Mouse (Mus musculus) megakaryocyte, embryonic 14.5 days (primary cell): ENCODE results near the gene Olah. TPM values are rescaled to one million over a fixed set of nuclear protein-coding genes. Genes with fewer than 3 reads are reported as not detected.
"Not testable (repeated sequence)": the region's sequence is repeated elsewhere in the genome, so short reads cannot be mapped to it uniquely, and the experiment has no call there.

ENCODE experiments used
- H3K27me3 ChIP-seq: replicated peaks from 2 replicates; pipeline ENCODE3; 2012; ENCODE audit warnings: inconsistent platforms
- H3K36me3 ChIP-seq: replicated peaks from 2 replicates; pipeline ENCODE3; 2012; ENCODE audit warnings: low read length, inconsistent platforms, mixed read lengths
- H3K4me1 ChIP-seq: 2 replicates; pipeline ENCODE4 v1.6.1; 2012; ENCODE audit warnings: inconsistent platforms
- H3K4me3 ChIP-seq: replicated peaks from 2 replicates; pipeline ENCODE3; 2012; ENCODE audit warnings: moderate library complexity, mild to moderate bottlenecking, inconsistent platforms
- H3K9me3 ChIP-seq: 2 replicates; pipeline ENCODE4 v1.6.1; 2012; ENCODE audit warnings: inconsistent platforms
- FLI1 ChIP-seq: IDR thresholded peaks from 2 replicates; pipeline ENCODE4 v1.6.1; 2012; ENCODE audit warnings: low read length, inconsistent platforms, mixed read lengths
- GATA1 ChIP-seq: IDR thresholded peaks from 3 replicates; pipeline ENCODE4 v1.6.1; 2012; ENCODE audit warnings: mixed read lengths, low read length, inconsistent platforms, borderline replicate concordance
- polyA plus RNA-seq: library from polyadenylated mRNA; stranded (reverse); fragments of >175 nt; gene quantifications from 2 replicates; pipeline ENCODE4 v1.2.3, GENCODE M21; 2012; ENCODE audit warnings: low replicate concordance; ENCODE audit not compliant: insufficient read depth

Gene Olah
- not detected in 2 replicates for polyA plus RNA-seq

- not testable (repeated sequence) for H3K27me3 ChIP-seq, H3K36me3 ChIP-seq, H3K4me3 ChIP-seq, H3K9me3 ChIP-seq, H3K4me1 ChIP-seq
These were observed at the start of gene Olah for GRCm38 (mm10) chr2:3397110-3397509. Gene Olah, minus strand, starts transcription at chr2:3397210.

GRCm38 (mm10) chr2:3445984-3446383, 49.0 kb upstream of the Olah start:
- Histone ChIP-seq H3K9me3 (no peaks in the 10 kb centered on the region), H3K36me3 (peaks cover 98% of the 10 kb centered on the region), H3K27me3 (no peaks in the 10 kb centered on the region), H3K4me3 (no peak overlapping the region), H3K4me1 (peaks cover 11% of the 10 kb centered on the region)
- TF ChIP-seq FLI1 (no peak), GATA1 (no peak)

GRCm38 (mm10) chr2:3444206-3444605, 47.2 kb upstream of the Olah start:
- H3K27me3 ChIP-seq = no peaks in the 10 kb centered on the region
- TF ChIP-seq GATA1 = no peak
- no peak for TF ChIP-seq FLI1
- H3K9me3 ChIP-seq = no peaks in the 10 kb centered on the region
- peaks cover 95% of the 10 kb centered on the region for H3K36me3 ChIP-seq
- no peak overlapping the region for H3K4me3 ChIP-seq
- H3K4me1 ChIP-seq = peaks cover 11% of the 10 kb centered on the region

GRCm38 (mm10) chr2:3437956-3438355, 40.9 kb upstream of the Olah start:
- TF ChIP-seq GATA1 (no peak), FLI1 (no peak)
- Histone ChIP-seq H3K4me1 (peaks cover 6% of the 10 kb centered on the region), H3K9me3 (no peaks in the 10 kb centered on the region), H3K4me3 (no peak overlapping the region), H3K27me3 (no peaks in the 10 kb centered on the region), H3K36me3 (peaks cover 74% of the 10 kb centered on the region)

GRCm38 (mm10) chr2:3435369-3436061, 38.5 kb upstream of the Olah start:
- H3K4me1 ChIP-seq = peaks cover 6% of the 10 kb centered on the region
- H3K4me3 ChIP-seq = no peak overlapping the region

GRCm38 (mm10) chr2:3430956-3431355, 33.9 kb upstream of the Olah start:
- H3K4me3 ChIP-seq = no peak overlapping the region
- peaks cover 65% of the 10 kb centered on the region for H3K36me3 ChIP-seq
- no peak for TF ChIP-seq FLI1
- TF ChIP-seq GATA1 = no peak
- no peaks in the 10 kb centered on the region for H3K9me3 ChIP-seq
- no peaks in the 10 kb centered on the region for H3K27me3 ChIP-seq
- peaks cover 11% of the 10 kb centered on the region for H3K4me1 ChIP-seq

More at GRCm38 (mm10) chr2:3435369-3436061, 38.5 kb upstream of the Olah start:
- Histone ChIP-seq H3K36me3 (peaks cover 69% of the 10 kb centered on the region), H3K9me3 (no peaks in the 10 kb centered on the region), H3K27me3 (no peaks in the 10 kb centered on the region)
- TF ChIP-seq FLI1 = no peak
- no peak for TF ChIP-seq GATA1

- H3K4me1 ChIP-seq = peaks cover 30% of the 10 kb centered on the region
- TF ChIP-seq FLI1 (no peak), GATA1 (no peak)
- peak overlapping the region; percentile 93 for H3K4me3 ChIP-seq
- peaks cover 30% of the 10 kb centered on the region for H3K36me3 ChIP-seq
- H3K27me3 ChIP-seq = no peaks in the 10 kb centered on the region
- H3K9me3 ChIP-seq = no peaks in the 10 kb centered on the region
These were observed 27.5 kb upstream of the Olah start for GRCm38 (mm10) chr2:3424579-3424910.

- Histone ChIP-seq H3K9me3 (no peaks in the 10 kb centered on the region), H3K4me1 (peaks cover 31% of the 10 kb centered on the region), H3K27me3 (no peaks in the 10 kb centered on the region), H3K4me3 (peak within 1 kb of the TSS; percentile 93), H3K36me3 (peaks cover 24% of the 10 kb centered on the region)
- TF ChIP-seq GATA1 (no peak), FLI1 (peak; percentile 18; the same call in 1 of the 2 replicates)
These were observed 27.0 kb upstream of the Olah start, which contains the start of gene Dclre1c for GRCm38 (mm10) chr2:3423841-3424578. Gene Dclre1c, plus strand, starts transcription at chr2:3424131.

GRCm38 (mm10) chr2:3422548-3422947, 25.5 kb upstream of the Olah start, which contains the start of gene Meig1:
Gene Meig1, minus strand, starts transcription at chr2:3422648.
- no peaks in the 10 kb centered on the region for H3K9me3 ChIP-seq
- H3K27me3 ChIP-seq = peaks cover 12% of the 10 kb centered on the region
- H3K4me1 ChIP-seq = peaks cover 38% of the 10 kb centered on the region
- TF ChIP-seq GATA1 = no peak
- TF ChIP-seq FLI1 = no peak
- H3K36me3 ChIP-seq = peaks cover 15% of the 10 kb centered on the region
- H3K4me3 ChIP-seq = peak within 1 kb of the TSS; percentile 93

- H3K9me3 ChIP-seq = no peaks in the 10 kb centered on the region
- H3K27me3 ChIP-seq = peaks cover 14% of the 10 kb centered on the region
- peaks cover 40% of the 10 kb centered on the region for H3K4me1 ChIP-seq
- peak overlapping the region; percentile 10 for H3K4me3 ChIP-seq
- no peak for TF ChIP-seq FLI1
- TF ChIP-seq GATA1 = no peak
- no peaks in the 10 kb centered on the region for H3K36me3 ChIP-seq
These were observed 23.1 kb upstream of the Olah start for GRCm38 (mm10) chr2:3420157-3420556.
